Mouse (Mus musculus) neural tube, embryonic 14.5 days (tissue): ENCODE results near the gene Nhlh1. TPM values are rescaled to one million over a fixed set of nuclear protein-coding genes. Genes with fewer than 3 reads are reported as not detected.

ENCODE experiments used
- ATAC-seq: fragments of 200-750 bp; cut with Nextera tagmentation; 2 replicates; pipeline ENCODE4 v1.8.0; 2017; ENCODE audit warnings: low read depth, mild to moderate bottlenecking, moderate TSS enrichment, moderate library complexity
- H3K27ac ChIP-seq: fragments of 300-500 bp; sonication (generic); 2 replicates; pipeline ENCODE4 v1.5.1; 2014; ENCODE audit warnings: low read depth, mild to moderate bottlenecking, control low read depth, low read length, moderate library complexity, mixed read lengths
- H3K27me3 ChIP-seq: fragments of 300-500 bp; sonication (generic); 2 replicates; pipeline ENCODE4 v1.6.1; 2014; ENCODE audit warnings: low read length; ENCODE audit not compliant: control insufficient read depth, insufficient read depth
- H3K36me3 ChIP-seq: fragments of 300-500 bp; sonication (generic); 2 replicates; pipeline ENCODE4 v1.6.1; 2014; ENCODE audit warnings: low read length, mixed read lengths; ENCODE audit not compliant: control insufficient read depth, insufficient read depth
- H3K4me1 ChIP-seq: fragments of 300-500 bp; sonication (generic); 2 replicates; pipeline ENCODE4 v1.6.1; 2014; ENCODE audit warnings: low read length; ENCODE audit not compliant: control insufficient read depth, insufficient read depth
- H3K4me2 ChIP-seq: fragments of 300-500 bp; sonication (generic); 2 replicates; pipeline ENCODE4 v1.6.1; 2014; ENCODE audit warnings: mild to moderate bottlenecking, low read depth, low read length, control low read depth
- H3K4me3 ChIP-seq: fragments of 300-500 bp; sonication (generic); 2 replicates; pipeline ENCODE4 v1.5.1; 2014; ENCODE audit warnings: low read depth, low read length, control low read depth, mixed read lengths
- H3K9ac ChIP-seq: fragments of 300-500 bp; sonication (generic); replicated peaks from 2 replicates; pipeline ENCODE4 v1.6.1; 2014; ENCODE audit warnings: low read depth, mild to moderate bottlenecking, control low read depth, low read length, mixed read lengths
- H3K9me3 ChIP-seq: fragments of 300-500 bp; sonication (generic); 2 replicates; pipeline ENCODE4 v1.6.1; 2016; ENCODE audit warnings: low read length; ENCODE audit not compliant: control insufficient read depth
- WGBS: fragments of 180-500 bp; shearing (Covaris S2); extraction: QIAGEN DNeasy Blood & Tissue Kit; methylation state at CpG from one replicate; pipeline ENCODE4 v1.1.7; 2014; 5-methylcytosine and 5-hydroxymethylcytosine counted together
- polyA plus RNA-seq: library from polyadenylated mRNA; unstranded; fragments of >200 nt; fragmentation: Nextera tagmentation; extraction: Ambion mirVana; gene quantifications from 2 replicates; pipeline ENCODE4 v1.2.1, GENCODE M21; 2014

Nhlh1 gene
- polyA plus RNA-seq, 1 experiment from 2014 or later: 3.6 TPM

DNA sequence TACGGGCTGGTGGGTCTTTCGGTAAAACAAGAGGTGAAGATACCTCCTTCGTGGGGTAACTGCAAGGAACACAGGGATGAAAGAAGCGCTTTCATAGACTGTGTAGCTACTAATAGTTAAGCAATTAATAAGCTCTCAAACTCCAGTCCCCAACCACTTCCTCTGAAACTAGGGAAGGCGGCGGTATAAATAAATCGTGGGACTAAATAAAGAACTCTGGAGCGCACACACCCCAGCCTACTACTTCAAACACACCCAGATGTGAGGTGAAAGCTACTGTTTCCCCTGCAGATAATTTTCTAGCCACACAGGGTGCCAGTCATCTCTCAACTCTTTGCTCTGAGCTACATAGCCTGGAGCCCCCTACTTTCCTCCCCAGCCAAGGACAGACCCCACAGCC lies 41.3 kb downstream of the Nhlh1 start:
- Histone ChIP-seq H3K36me3 (peaks cover 9% of the 10 kb centered on the region; the same call in 1 of the 2 replicates), H3K27me3 (no peaks in the 10 kb centered on the region), H3K4me1 (peaks cover 69% of the 10 kb centered on the region), H3K27ac (peak overlapping the region; percentile 79), H3K9ac (0 out of 2 replicates have a peak overlapping the region, but pooled peaks have one; percentile 7), H3K4me3 (no peak overlapping the region), H3K4me2 (peak overlapping the region; percentile 15; the same call in 1 of the 2 replicates), H3K9me3 (no peaks in the 10 kb centered on the region)
- no peak for ATAC-seq
- 32% methylated on average over 8 of the region's 8 CpGs for WGBS

DNA sequence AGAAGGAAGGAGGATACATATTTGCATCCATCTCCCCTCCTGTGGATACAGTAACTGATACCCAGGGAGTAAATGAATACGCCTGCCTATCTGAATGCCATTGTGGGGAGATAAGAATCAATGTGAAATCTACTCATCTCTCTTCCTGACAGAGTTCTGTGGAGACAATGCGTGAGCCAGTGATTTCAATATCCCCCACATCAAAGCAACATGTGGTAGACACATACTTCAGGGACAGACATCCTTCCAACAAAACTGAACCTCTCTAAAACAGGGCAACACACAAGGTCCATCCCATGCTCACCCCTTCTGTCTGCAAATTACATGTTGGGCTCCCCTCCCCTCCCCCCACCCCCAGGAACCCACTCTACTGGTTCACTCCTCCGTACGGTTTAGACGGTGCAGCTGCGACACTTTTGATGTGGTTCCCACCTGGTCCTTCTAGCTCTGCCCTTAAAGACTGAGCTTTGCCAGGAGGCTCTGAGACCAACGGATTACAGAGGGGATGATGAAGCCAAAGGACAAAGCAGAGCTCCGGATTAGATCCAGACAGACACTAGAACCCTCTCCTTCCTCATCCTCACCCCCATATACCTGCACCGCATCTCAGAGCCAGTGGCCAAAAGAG lies 41.9 kb downstream of the Nhlh1 start:
- H3K36me3 ChIP-seq: peaks cover 14% of the 10 kb centered on the region
- H3K4me1 ChIP-seq: peaks cover 66% of the 10 kb centered on the region
- H3K4me3 ChIP-seq: no peak overlapping the region
- no peaks in the 10 kb centered on the region for H3K9me3 ChIP-seq
- no peak overlapping the region for H3K9ac ChIP-seq
- peak overlapping the region; percentile 79 for H3K27ac ChIP-seq
- no peaks in the 10 kb centered on the region for H3K27me3 ChIP-seq
- H3K4me2 ChIP-seq: peak overlapping the region; percentile 15; the same call in 1 of the 2 replicates
- ATAC-seq: no peak
- 28% methylated on average over 9 of the region's 9 CpGs for whole genome bisulfite sequencing

DNA sequence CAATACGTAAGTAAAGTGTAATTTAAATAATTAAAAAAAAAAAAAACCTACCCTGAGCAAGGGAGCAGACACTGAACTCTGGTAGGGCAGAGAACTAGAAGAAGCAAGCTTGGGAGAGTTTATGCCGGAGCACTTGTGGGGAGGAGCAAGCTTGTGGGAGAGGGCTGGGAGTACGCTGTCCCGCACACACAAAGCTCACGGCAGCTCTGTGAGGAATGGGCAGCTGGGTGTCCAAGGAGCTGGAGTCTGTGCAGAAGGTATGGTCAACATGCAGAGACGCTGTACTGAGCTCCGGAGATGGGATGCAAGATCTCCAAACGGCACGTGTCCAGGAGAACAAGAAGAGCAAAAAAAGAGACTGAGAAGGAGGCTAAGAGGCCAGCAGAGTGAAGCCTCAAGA lies 42.6 kb downstream of the Nhlh1 start:
- peaks cover 60% of the 10 kb centered on the region for H3K4me1 ChIP-seq

DNA sequence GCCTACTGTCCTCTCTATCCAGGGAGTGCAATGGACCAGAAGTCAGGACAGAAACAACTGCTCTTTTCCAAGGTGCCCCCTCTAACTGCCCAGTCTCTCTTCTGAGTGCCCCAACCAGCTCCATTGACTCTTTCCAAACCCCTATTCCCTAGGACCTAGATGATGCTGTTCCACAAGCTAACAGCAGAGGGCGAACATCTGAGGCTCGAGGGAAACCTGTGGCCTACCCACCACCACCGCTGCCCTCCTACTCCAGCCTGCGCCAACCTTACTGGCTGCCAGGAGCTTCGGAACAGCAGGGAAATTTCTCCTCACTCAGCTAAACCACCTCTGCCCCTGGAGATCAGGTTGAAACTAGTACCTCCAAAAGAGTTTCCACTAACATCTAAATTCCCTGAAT lies 45.3 kb downstream of the Nhlh1 start:
- Histone ChIP-seq H3K4me1 (peaks cover 39% of the 10 kb centered on the region), H3K36me3 (peaks cover 45% of the 10 kb centered on the region), H3K9me3 (no peaks in the 10 kb centered on the region), H3K27ac (0 out of 2 replicates have a peak overlapping the region, but pooled peaks have one; percentile 1), H3K27me3 (no peaks in the 10 kb centered on the region), H3K4me3 (no peak overlapping the region), H3K4me2 (no peak overlapping the region), H3K9ac (no peak overlapping the region)
- 9% methylated on average over 5 of the region's 5 CpGs for WGBS
- peak; percentile 11; the same call in 1 of the 2 replicates for ATAC-seq

More for the DNA sequence above, 42.6 kb downstream of the Nhlh1 start:
- H3K4me2 ChIP-seq: peak overlapping the region; percentile 17; the same call in 1 of the 2 replicates
- H3K27me3 ChIP-seq: no peaks in the 10 kb centered on the region
- no peaks in the 10 kb centered on the region for H3K9me3 ChIP-seq
- 21% methylated on average over 9 of the region's 9 CpGs for WGBS
- H3K27ac ChIP-seq: peak overlapping the region; percentile 65
- no peak for ATAC-seq
- H3K36me3 ChIP-seq: peaks cover 18% of the 10 kb centered on the region
- no peak overlapping the region; the same call in 1 of the 2 replicates for H3K9ac ChIP-seq
- no peak overlapping the region for H3K4me3 ChIP-seq

DNA sequence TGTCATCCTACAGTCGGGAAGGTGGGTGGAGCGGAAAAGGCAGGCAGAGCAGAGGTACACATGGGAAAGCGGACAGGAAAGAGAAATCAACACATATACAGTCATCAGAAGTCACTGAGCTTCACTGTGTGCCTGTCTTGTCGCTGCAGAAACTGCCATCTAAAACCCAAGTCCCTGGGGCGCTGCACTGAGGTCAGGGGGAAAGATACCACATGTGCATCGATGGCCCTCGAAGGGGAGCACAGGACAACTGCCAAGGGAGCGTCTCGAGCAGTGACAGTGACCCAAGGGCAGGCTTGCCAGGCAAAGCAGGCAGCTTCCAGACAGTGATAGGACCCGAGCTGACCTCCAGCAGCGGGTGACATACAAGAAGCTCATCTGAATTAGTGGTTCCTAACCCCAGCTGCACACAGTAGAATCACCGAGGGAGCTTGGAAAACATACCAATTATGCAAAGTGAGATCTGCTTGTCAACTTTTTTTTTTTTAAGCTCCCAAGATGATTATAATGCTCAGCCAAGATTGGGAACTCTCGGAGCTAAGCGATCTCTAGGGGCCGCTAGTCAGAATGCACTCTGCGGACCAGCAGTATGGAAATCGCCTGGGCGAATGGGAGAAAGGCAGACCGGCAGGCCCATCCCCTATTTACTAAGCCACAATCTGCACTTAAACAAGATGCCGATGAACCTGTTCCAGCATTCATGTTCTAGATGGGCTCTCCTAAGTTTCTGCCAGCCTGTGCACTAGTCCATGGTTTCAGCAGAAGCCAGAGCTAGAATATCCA lies 47.1 kb downstream of the Nhlh1 start:
- no peak for ATAC-seq
- Histone ChIP-seq H3K9ac (no peak overlapping the region), H3K9me3 (no peaks in the 10 kb centered on the region), H3K27ac (no peak overlapping the region), H3K4me3 (no peak overlapping the region), H3K27me3 (no peaks in the 10 kb centered on the region), H3K36me3 (peaks cover 59% of the 10 kb centered on the region), H3K4me2 (no peak overlapping the region), H3K4me1 (peaks cover 21% of the 10 kb centered on the region)
- WGBS: 78% methylated on average over 20 of the region's 20 CpGs

DNA sequence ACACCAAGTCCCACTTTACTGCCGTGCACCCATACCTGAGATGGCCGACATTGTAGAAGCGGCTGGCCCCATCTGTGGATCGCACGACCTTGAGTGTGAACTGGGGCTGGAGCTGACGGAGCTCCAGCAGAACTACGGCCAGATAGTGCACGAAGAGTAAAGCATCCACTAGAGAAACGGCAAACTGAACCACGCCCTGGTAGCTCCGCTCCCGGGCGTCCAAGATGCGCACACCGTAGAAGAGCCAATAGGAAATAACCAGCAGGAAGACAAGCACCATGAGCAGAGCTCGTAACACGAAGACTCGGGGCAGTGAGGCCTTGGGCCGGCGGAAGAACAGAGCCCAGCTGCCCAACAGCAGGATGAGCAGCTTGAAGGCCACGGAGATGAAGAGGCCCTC lies 48.0 kb downstream of the Nhlh1 start:
- no peak overlapping the region for H3K9ac ChIP-seq
- no peak overlapping the region for H3K4me2 ChIP-seq
- 97% methylated on average over 21 of the region's 21 CpGs for WGBS
- H3K4me3 ChIP-seq: no peak overlapping the region
- no peaks in the 10 kb centered on the region for H3K9me3 ChIP-seq
- H3K27me3 ChIP-seq: no peaks in the 10 kb centered on the region
- ATAC-seq: no peak
- H3K4me1 ChIP-seq: peaks cover 14% of the 10 kb centered on the region; the same call in 1 of the 2 replicates
- H3K36me3 ChIP-seq: peaks cover 66% of the 10 kb centered on the region
- H3K27ac ChIP-seq: no peak overlapping the region

DNA sequence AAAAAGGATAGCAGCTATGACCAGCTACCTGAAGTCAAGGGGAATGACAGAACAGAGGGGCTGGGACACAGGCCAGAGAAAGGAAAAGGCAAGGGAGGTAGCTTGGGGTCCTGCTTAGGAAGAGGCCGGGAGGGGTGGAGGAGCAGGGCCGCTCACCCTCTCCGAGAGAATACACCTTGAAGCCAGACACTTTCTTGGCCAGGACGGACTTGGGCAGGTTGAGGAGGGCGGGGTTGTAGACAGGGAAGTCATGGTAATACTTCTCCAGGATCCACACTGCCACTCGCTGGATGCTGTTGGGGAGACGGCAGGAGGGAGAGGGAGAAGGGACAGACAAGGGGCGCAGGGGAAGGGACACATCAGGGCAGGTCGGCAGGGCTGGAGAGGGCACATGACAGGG lies 49.0 kb downstream of the Nhlh1 start:
- Histone ChIP-seq H3K36me3 (peaks cover 76% of the 10 kb centered on the region), H3K27me3 (no peaks in the 10 kb centered on the region), H3K4me3 (no peak overlapping the region), H3K4me1 (peaks cover 7% of the 10 kb centered on the region; the same call in 1 of the 2 replicates), H3K9ac (no peak overlapping the region), H3K9me3 (no peaks in the 10 kb centered on the region), H3K4me2 (no peak overlapping the region), H3K27ac (no peak overlapping the region)
- no peak for ATAC-seq
- 91% methylated on average over 9 of the region's 9 CpGs for WGBS

DNA sequence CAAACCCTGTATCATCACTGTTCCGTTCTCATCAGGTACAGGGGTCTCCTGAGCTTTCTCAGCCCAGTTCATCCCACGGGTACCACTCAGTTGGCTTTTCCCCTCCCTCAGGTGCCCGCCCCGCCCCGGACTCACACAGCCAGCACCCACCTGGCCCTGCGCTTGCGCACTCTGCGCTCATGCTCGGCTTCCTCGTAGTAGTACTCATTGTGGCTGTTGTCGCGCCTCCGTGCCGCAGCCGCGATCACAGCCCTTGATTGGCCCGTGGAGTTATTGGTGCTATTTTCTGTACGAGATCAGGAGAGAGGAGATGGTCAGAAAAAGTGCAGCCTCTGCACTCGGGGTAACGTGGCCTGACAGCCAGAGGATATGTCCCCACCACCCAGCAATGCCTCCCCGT lies 49.6 kb downstream of the Nhlh1 start:
- no peak overlapping the region for H3K4me3 ChIP-seq
- peaks cover 82% of the 10 kb centered on the region for H3K36me3 ChIP-seq
- no peaks in the 10 kb centered on the region for H3K27me3 ChIP-seq
- H3K4me2 ChIP-seq: no peak overlapping the region
- no peaks in the 10 kb centered on the region for H3K9me3 ChIP-seq
- H3K4me1 ChIP-seq: peaks cover 3% of the 10 kb centered on the region; the same call in 1 of the 2 replicates
- H3K27ac ChIP-seq: no peak overlapping the region
- WGBS: 97% methylated on average over 21 of the region's 21 CpGs
- no peak for ATAC-seq
- no peak overlapping the region for H3K9ac ChIP-seq
